Mouse (Mus musculus) layer of hippocampus, postnatal 10 days (tissue): ENCODE results near the gene Cgnl1. TPM values are rescaled to one million over a fixed set of nuclear protein-coding genes. Genes with fewer than 3 reads are reported as not detected.

Experiments used
- DNase-seq, 2 experiments: peaks; one replicate each; pipeline ENCODE4 v3.0.0; 2021; ENCODE audit warnings: low spot score in 2 of 2
- long read RNA-seq: library from polyadenylated mRNA; stranded (forward); transcript quantifications from one replicate; pipeline ENCODE4 v2.0.0, GENCODE M21; 2023
- total RNA-seq, 2 experiments: library from RNA; stranded (reverse); gene quantifications; 2 replicates each; pipeline ENCODE4 v1.2.3; 2021

The Cgnl1 gene
- total RNA-seq, result 10 to 100 TPM in 1 of 2 experiments, 1 to 10 TPM in 1; 9.6 to 15.0 TPM
- long read RNA-seq, partial matches to known transcripts, result 2 of 4 reads
- long read RNA-seq, other reads (novel, unspliced or antisense), result 2 of 4 reads

- DNase-seq, result peak; percentile 26 to 40
Measured at GRCm38 (mm10) chr9:71770991-71771767, at the start of gene Cgnl1. Gene Cgnl1, minus strand, starts transcription at chr9:71771602.

- no peak for DNase-seq
Measured at GRCm38 (mm10) chr9:71818453-71818852, 47.1 kb upstream of the Cgnl1 start.

- no peak for DNase-seq
Measured at GRCm38 (mm10) chr9:71816121-71816520, 44.7 kb upstream of the Cgnl1 start.

GRCm38 (mm10) chr9:71813565-71813964 lies 42.2 kb upstream of the Cgnl1 start:
- no peak for DNase-seq

- no peak for DNase-seq
Measured at GRCm38 (mm10) chr9:71812914-71813313, 41.5 kb upstream of the Cgnl1 start.

GRCm38 (mm10) chr9:71812402-71812801 lies 41.0 kb upstream of the Cgnl1 start:
- DNase-seq, result no peak

- DNase-seq, result no peak
Measured at GRCm38 (mm10) chr9:71811404-71811803, 40.0 kb upstream of the Cgnl1 start.

GRCm38 (mm10) chr9:71810723-71811122 lies 39.3 kb upstream of the Cgnl1 start:
- DNase-seq, result no peak

GRCm38 (mm10) chr9:71808640-71809254 lies 37.3 kb upstream of the Cgnl1 start:
- DNase-seq, result no peak

GRCm38 (mm10) chr9:71807801-71808200 lies 36.4 kb upstream of the Cgnl1 start:
- no peak for DNase-seq

GRCm38 (mm10) chr9:71806422-71806805 lies 35.0 kb upstream of the Cgnl1 start:
- peak; percentile 81 to 85 for DNase-seq

- no peak for DNase-seq
Measured at GRCm38 (mm10) chr9:71805646-71806421, 34.4 kb upstream of the Cgnl1 start.

- no peak for DNase-seq
Measured at GRCm38 (mm10) chr9:71804116-71804515, 32.7 kb upstream of the Cgnl1 start.

GRCm38 (mm10) chr9:71803281-71803680 lies 31.9 kb upstream of the Cgnl1 start:
- DNase-seq, result no peak

- DNase-seq, result no peak
Measured at GRCm38 (mm10) chr9:71799598-71799997, 28.2 kb upstream of the Cgnl1 start.

- DNase-seq, result no peak
Measured at GRCm38 (mm10) chr9:71798176-71798575, 26.8 kb upstream of the Cgnl1 start.

GRCm38 (mm10) chr9:71777404-71777803 lies 6.0 kb upstream of the Cgnl1 start:
- no peak for DNase-seq

GRCm38 (mm10) chr9:71776337-71776736 lies 4.9 kb upstream of the Cgnl1 start:
- no peak for DNase-seq

- DNase-seq, result no peak
Measured at GRCm38 (mm10) chr9:71773563-71773962, 2.2 kb upstream of the Cgnl1 start.

GRCm38 (mm10) chr9:71772338-71772737 lies 936 bp upstream of the Cgnl1 start:
- peak; percentile 25 to 26 for DNase-seq

- no peak for DNase-seq
Measured at GRCm38 (mm10) chr9:71770484-71770883, 918 bp downstream of the Cgnl1 start.

- no peak for DNase-seq
Measured at GRCm38 (mm10) chr9:71769701-71770100, 1.7 kb downstream of the Cgnl1 start.
